Mouse (Mus musculus) right cerebral cortex, postnatal 14 days (tissue): ENCODE measurements around the gene Ranbp6.

Source experiments
- DNase-seq: peaks from one replicate; pipeline ENCODE4 v3.0.0; 2022

The Ranbp6 gene

GRCm38 (mm10) chr19:29805917-29806785 is 6.6 kb downstream of the Ranbp6 start, which contains the start of gene 9930021J03Rik:
Gene 9930021J03Rik (minus strand): TSS chr19:29805989.
- DNase-seq = peak; percentile 99

- peak; percentile 58 for DNase-seq
Measured at GRCm38 (mm10) chr19:29805101-29805916, 7.5 kb downstream of the Ranbp6 start.

DNA sequence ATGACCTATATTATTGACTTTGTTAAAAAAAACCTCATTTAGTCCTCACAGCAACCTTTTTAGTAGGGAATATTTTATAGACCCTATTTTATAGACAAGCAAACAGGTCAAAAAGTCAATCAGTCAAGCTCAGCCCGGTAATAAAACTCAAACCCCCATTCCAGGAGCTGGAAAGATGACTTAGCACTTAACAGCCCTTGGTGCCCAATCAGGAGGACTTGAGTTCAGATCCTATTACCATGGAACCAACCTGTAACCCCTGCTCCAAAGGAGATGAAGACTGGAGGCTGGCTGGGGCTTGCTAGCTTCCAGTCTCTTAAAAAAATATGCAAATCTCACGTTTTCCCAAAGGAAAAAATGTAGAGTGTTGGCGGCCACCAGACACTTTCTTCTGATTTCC is 8.8 kb downstream of the Ranbp6 start:
- no peak for DNase-seq

DNA sequence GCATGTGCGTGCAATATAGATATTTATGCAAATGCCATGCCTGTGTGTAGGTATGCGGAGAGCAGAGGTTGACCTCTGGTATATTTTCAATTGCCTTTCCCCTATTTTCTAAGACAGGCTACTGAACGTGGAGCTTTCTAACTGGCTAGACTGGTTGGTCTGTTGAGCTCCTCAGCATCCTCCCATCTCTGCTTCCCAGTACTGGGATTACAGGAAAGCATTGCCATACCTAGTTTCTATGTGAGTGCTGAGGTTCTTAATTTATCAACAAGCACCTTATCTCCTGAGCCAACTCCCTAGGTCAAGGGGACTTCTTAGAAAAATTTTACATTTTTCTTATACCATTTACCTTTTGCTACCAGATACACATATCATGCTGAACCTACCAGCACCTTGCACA is 15.4 kb downstream of the Ranbp6 start:
- DNase-seq = no peak

- no peak for DNase-seq
Measured at GRCm38 (mm10) chr19:29787997-29788396, 24.8 kb downstream of the Ranbp6 start.

DNA sequence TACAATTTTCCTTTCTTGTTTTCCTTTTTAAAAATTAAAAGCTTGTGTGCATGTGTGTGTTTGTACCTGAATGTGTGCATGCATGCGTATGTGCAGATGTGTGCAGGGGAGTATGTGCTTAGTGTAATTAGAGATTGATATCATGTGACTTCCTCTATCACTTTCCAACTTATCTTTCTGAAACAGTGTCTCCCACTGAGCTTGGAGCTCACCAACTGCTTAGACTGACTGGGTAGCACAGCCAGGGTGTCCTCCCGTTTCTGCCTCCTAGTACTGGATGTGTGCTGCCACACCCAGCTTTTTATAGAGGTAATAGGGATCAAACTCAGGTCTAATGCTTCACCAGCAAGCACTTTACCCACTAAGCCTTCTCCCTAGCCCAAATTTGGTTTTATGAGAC is 29.9 kb downstream of the Ranbp6 start:
- no peak for DNase-seq
